Mouse (Mus musculus) neural tube, embryonic 11.5 days (tissue): ENCODE measurements around the gene Foxl1. TPM values are rescaled to one million over a fixed set of nuclear protein-coding genes. Genes with fewer than 3 reads are reported as not detected.

Experiments used
- ATAC-seq: fragments of 200-750 bp; cut with Nextera tagmentation; 2 replicates; pipeline ENCODE4 v1.8.0; 2017; ENCODE audit warnings: moderate number of reproducible peaks, mild to moderate bottlenecking, moderate TSS enrichment, moderate library complexity; ENCODE audit not compliant: insufficient read depth, low FRiP score, low TSS enrichment
- DNase-seq: peaks from one replicate; pipeline ENCODE4 v3.0.0-alpha.2; 2015; ENCODE audit warnings: low spot score
- H3K27ac ChIP-seq: fragments of 300-500 bp; sonication (generic); 2 replicates; pipeline ENCODE4 v1.5.1; 2014; ENCODE audit warnings: low read depth, mild to moderate bottlenecking, low read length
- H3K27me3 ChIP-seq: fragments of 300-500 bp; sonication (generic); 2 replicates; pipeline ENCODE4 v1.6.1; 2014; ENCODE audit warnings: mild to moderate bottlenecking, low read length, mixed read lengths; ENCODE audit not compliant: control insufficient read depth, insufficient read depth
- H3K36me3 ChIP-seq: fragments of 300-500 bp; sonication (generic); 2 replicates; pipeline ENCODE4 v1.6.1; 2014; ENCODE audit warnings: mild to moderate bottlenecking, low read length, moderate library complexity, mixed read lengths; ENCODE audit not compliant: control insufficient read depth, insufficient read depth
- H3K4me1 ChIP-seq: fragments of 300-500 bp; sonication (generic); 2 replicates; pipeline ENCODE4 v1.6.1; 2014; ENCODE audit warnings: low read length, mixed read lengths; ENCODE audit not compliant: control insufficient read depth, insufficient read depth
- H3K4me2 ChIP-seq: fragments of 300-500 bp; sonication (generic); 2 replicates; pipeline ENCODE4 v1.6.1; 2014; ENCODE audit warnings: low read depth, mild to moderate bottlenecking, moderate library complexity
- H3K4me3 ChIP-seq: fragments of 300-500 bp; sonication (generic); 2 replicates; pipeline ENCODE4 v1.5.1; 2014; ENCODE audit warnings: low read depth, low read length
- H3K9ac ChIP-seq: fragments of 300-500 bp; sonication (generic); 2 replicates; pipeline ENCODE4 v1.6.1; 2014; ENCODE audit warnings: mild to moderate bottlenecking, low read length
- H3K9me3 ChIP-seq: fragments of 300-500 bp; sonication (generic); 2 replicates; pipeline ENCODE4 v1.6.1; 2016; ENCODE audit warnings: low read length; ENCODE audit not compliant: control insufficient read depth
- WGBS: fragments of 180-500 bp; shearing (Covaris S2); extraction: QIAGEN DNeasy Blood & Tissue Kit; methylation state at CpG from one replicate; pipeline ENCODE4 v1.1.7; 2014; 5-methylcytosine and 5-hydroxymethylcytosine counted together
- microRNA-seq: library from miRNA; unstranded; fragments of <30 nt; microRNA quantifications from one replicate; pipeline ENCODE4, GENCODE M21; 2016
- polyA plus RNA-seq: library from polyadenylated mRNA; unstranded; fragments of >200 nt; fragmentation: Nextera tagmentation; extraction: Ambion mirVana; gene quantifications from 2 replicates; pipeline ENCODE4 v1.2.1, GENCODE M21; 2014

Foxl1 gene
- polyA plus RNA-seq, 1 experiment from 2014 or later = 1.1 TPM

DNA sequence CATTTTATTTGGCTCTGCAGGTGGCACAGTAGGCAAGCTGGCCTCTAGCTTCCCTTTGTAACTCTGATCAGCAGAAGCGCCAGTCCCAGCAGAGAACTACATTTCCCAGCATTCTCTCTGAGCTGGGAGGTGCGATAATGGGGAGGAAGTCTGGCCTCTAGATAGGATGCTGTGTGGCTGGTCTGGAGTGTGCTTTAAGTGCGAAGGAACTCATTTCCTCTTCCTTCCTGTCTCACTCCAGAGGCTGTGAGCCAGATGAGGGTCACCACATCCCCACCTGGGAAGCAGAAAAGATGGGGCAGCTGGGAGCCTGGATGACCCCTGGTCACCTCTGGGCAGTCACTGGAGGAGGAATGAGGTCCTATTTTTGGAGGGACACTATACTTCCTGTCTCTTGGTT lies 48.6 kb downstream of the Foxl1 start:
- peaks cover 7% of the 10 kb centered on the region; the same call in 1 of the 2 replicates for H3K4me1 ChIP-seq
- H3K27ac ChIP-seq = no peak overlapping the region
- H3K9me3 ChIP-seq = no peaks in the 10 kb centered on the region
- DNase-seq = no peak
- no peak for ATAC-seq
- 33% methylated on average over 3 of the region's 3 CpGs for WGBS
- H3K36me3 ChIP-seq = no peaks in the 10 kb centered on the region
- no peaks in the 10 kb centered on the region for H3K27me3 ChIP-seq
- H3K9ac ChIP-seq = no peak overlapping the region
- no peak overlapping the region for H3K4me2 ChIP-seq
- no peak overlapping the region for H3K4me3 ChIP-seq

Small RNA genes lying within 50 kb of the gene (microRNA-seq; reads per million reads assigned to microRNA genes)
- gene Gm27530 = not detected

Other genes with a start within 250 kb of the Foxl1 start
- 2.6 and 6.1 TPM in 2 replicates for gene Foxf1, start 43.6 kb upstream of the Foxl1 start, polyA plus RNA-seq
- gene Mthfsd, start 19.5 kb upstream of the Foxl1 start, polyA plus RNA-seq = 56.9 and 63.7 TPM in 2 replicates
- 15.4 and 15.5 TPM in 2 replicates for gene Foxc2, start 11.8 kb upstream of the Foxl1 start, polyA plus RNA-seq